Mouse (Mus musculus): ENCODE results near the gene Lag3.
"Not testable (repeated sequence)": the region's sequence is repeated elsewhere in the genome, so short reads cannot be mapped to it uniquely, and the experiment has no call there.

Lag3 gene

GRCm38 (mm10) chr6:124900056-124900800 is 11.3 kb downstream of the Lag3 start:
- DNase-seq (ENCODE audit: inconsistent ontology term): no peak

- DNase-seq (ENCODE audit: inconsistent ontology term): no peak
Measured at GRCm38 (mm10) chr6:124898359-124898758, 13.1 kb downstream of the Lag3 start.

GRCm38 (mm10) chr6:124894113-124894512 is 17.4 kb downstream of the Lag3 start:
- DNase-seq (ENCODE audit: inconsistent ontology term): not testable (repeated sequence)

GRCm38 (mm10) chr6:124890997-124891396 is 20.5 kb downstream of the Lag3 start:
- no peak for DNase-seq (ENCODE audit: inconsistent ontology term)

- no peak for DNase-seq (ENCODE audit: inconsistent ontology term)
Measured at GRCm38 (mm10) chr6:124888555-124889125, 22.9 kb downstream of the Lag3 start.

- no peak for DNase-seq (ENCODE audit: inconsistent ontology term)
Measured at GRCm38 (mm10) chr6:124887986-124888385, 23.5 kb downstream of the Lag3 start, which contains the start of gene Cd4. Gene Cd4 (minus strand): TSS chr6:124888221.

- DNase-seq (ENCODE audit: inconsistent ontology term): no peak
Measured at GRCm38 (mm10) chr6:124885956-124886381, 25.5 kb downstream of the Lag3 start.

GRCm38 (mm10) chr6:124884714-124885500 is 26.6 kb downstream of the Lag3 start:
- peak; percentile 35 for DNase-seq (ENCODE audit: inconsistent ontology term)

- no peak for DNase-seq (ENCODE audit: inconsistent ontology term)
Measured at GRCm38 (mm10) chr6:124883351-124883750, 28.2 kb downstream of the Lag3 start.

GRCm38 (mm10) chr6:124881821-124882220 is 29.7 kb downstream of the Lag3 start:
- no peak for DNase-seq (ENCODE audit: inconsistent ontology term)

- no peak for DNase-seq (ENCODE audit: inconsistent ontology term)
Measured at GRCm38 (mm10) chr6:124879390-124879789, 32.1 kb downstream of the Lag3 start.

GRCm38 (mm10) chr6:124874348-124874747 is 37.2 kb downstream of the Lag3 start:
- no peak for DNase-seq (ENCODE audit: inconsistent ontology term)

GRCm38 (mm10) chr6:124866560-124866959 is 44.9 kb downstream of the Lag3 start:
- DNase-seq (ENCODE audit: inconsistent ontology term): no peak

GRCm38 (mm10) chr6:124865766-124866362 is 45.6 kb downstream of the Lag3 start:
- no peak for DNase-seq (ENCODE audit: inconsistent ontology term)

- DNase-seq (ENCODE audit: inconsistent ontology term): peak; percentile 75
Measured at GRCm38 (mm10) chr6:124863658-124864298, 47.7 kb downstream of the Lag3 start, which contains the start of gene Gpr162. Gene Gpr162 (minus strand): TSS chr6:124863983.

- peak; percentile 17 for DNase-seq (ENCODE audit: inconsistent ontology term)
Measured at GRCm38 (mm10) chr6:124863125-124863657, 48.3 kb downstream of the Lag3 start.

- DNase-seq (ENCODE audit: inconsistent ontology term): no peak
Measured at GRCm38 (mm10) chr6:124862406-124863124, 48.9 kb downstream of the Lag3 start.

GRCm38 (mm10) chr6:124861802-124862201 is 49.7 kb downstream of the Lag3 start:
- DNase-seq (ENCODE audit: inconsistent ontology term): no peak

- no peak for DNase-seq (ENCODE audit: inconsistent ontology term)
Measured at GRCm38 (mm10) chr6:124861266-124861665, 50.2 kb downstream of the Lag3 start.

GRCm38 (mm10) chr6:124860511-124860910 is 51.0 kb downstream of the Lag3 start:
- DNase-seq (ENCODE audit: inconsistent ontology term): no peak

GRCm38 (mm10) chr6:124859725-124860124 is 51.8 kb downstream of the Lag3 start:
- peak; percentile 91 for DNase-seq (ENCODE audit: inconsistent ontology term)
